Mouse (Mus musculus) gastrocnemius, postnatal 14 days (tissue): Measurements from ENCODE around the gene Chl1. TPM values are rescaled to one million over a fixed set of nuclear protein-coding genes. Genes with fewer than 3 reads are reported as not detected.

ENCODE experiments used
- DNase-seq: peaks from one replicate; pipeline ENCODE4 v3.0.0; 2021; ENCODE audit warnings: mixed read lengths
- intact Hi-C: fragments of 180-260 bp; cut with DNase I; formaldehyde crosslinking; loops from one replicate; pipeline ENCODE4 v1.15.1; 2025; ENCODE audit warnings: low total_unique reads
- total RNA-seq, 2 experiments: library from RNA; stranded (reverse); gene quantifications; 2 replicates each; pipeline ENCODE4 v1.2.3; 2021

Chl1 gene
- total RNA-seq, 2 experiments from 2014 or later = 1.1 to 1.3 TPM

- intact Hi-C loops = no loop called here
These were observed 22.7 kb downstream of the Chl1 start for GRCm38 (mm10) chr6:103533048-103533447.

GRCm38 (mm10) chr6:103534027-103534426, 23.6 kb downstream of the Chl1 start:
- DNase-seq = no peak
- intact Hi-C loops = no loop called here

More at GRCm38 (mm10) chr6:103533048-103533447, 22.7 kb downstream of the Chl1 start:
- DNase-seq = no peak

- intact Hi-C loops = no loop called here
These were observed 32.2 kb downstream of the Chl1 start for GRCm38 (mm10) chr6:103542576-103542975.

GRCm38 (mm10) chr6:103543753-103544152, 33.4 kb downstream of the Chl1 start:
- DNase-seq = no peak
- intact Hi-C loops = no loop called here

More at GRCm38 (mm10) chr6:103542576-103542975, 32.2 kb downstream of the Chl1 start:
- no peak for DNase-seq

DNA sequence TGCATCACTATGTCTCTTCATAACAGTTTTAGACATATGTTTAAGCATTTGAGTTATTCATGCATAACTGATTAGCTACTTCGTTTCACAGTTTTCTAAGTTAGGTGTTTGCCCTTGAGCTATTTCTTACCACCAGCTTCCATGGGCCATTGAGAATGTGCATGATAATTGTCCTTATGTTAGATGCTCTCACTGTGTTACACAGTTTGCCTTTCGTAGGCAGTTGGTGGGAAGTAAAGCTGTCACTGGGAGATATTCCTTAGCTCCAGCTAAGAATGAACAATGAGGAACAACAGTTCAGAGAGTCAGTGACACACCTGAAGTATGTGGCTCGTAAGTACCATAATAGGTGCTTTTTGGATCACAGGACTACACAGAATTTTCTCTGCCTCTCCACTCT, 35.9 kb downstream of the Chl1 start:
- intact Hi-C loops = no loop called here

DNA sequence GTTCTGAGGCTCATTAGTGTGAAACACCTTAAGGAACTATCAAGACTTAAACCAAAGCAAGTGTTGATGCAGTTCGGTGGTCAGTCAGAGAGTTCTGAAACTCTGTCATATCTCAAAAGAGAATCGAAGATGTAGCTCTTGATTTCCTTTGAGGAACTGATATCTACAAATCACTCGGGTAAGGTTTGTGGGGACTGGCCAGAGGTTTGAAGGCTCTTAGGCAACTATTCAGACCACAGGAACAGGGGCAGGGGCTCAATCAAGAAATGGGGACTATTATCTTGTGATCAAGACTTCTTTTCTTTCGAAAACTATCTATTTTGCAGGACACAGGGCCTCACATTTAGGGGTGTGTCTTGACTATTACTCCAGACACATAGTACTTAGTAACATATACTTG, 39.5 kb downstream of the Chl1 start:
- no peak for DNase-seq
- intact Hi-C loops = no loop called here

More for the DNA sequence above, 35.9 kb downstream of the Chl1 start:
- DNase-seq = no peak

DNA sequence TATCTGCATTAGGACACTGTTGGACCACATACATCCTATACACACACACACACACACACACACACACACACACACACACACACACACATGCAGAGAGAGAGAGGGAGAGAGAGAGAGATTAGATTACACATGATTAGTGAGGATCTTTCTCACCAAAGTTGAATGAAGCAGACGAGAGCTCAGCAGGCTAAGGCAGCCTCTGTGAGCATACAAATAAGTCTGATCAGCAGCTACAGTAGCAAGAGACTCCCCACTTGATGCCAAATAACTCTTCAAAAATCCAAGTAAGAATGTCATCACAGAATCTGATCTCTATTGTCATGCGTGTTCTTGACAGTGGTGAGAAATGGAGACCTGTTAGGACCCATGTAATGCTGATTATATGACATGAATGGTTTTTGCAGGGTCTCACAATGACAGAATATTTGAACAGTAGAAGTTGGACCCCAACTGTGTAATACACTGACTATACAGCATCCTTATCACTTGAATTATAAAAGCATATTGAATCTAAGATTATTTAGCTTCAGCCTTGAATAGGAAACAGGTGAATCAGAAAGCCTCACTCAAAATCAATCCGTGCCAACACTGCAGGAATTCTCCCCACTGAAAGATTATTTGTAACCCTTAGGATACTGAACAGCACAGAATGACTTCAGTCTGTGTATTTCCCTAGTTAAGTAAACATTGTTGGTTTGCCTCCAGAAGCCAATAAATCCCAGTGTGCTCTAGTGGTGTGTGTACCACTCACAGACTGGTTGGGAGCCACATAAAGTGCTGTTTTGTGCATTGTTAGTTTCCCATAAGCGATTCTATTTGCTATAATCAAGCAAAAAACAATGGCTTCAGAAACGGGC, 47.9 kb downstream of the Chl1 start:
- intact Hi-C loops = no loop called here
- DNase-seq = no peak

GRCm38 (mm10) chr6:103558894-103559225, 48.5 kb downstream of the Chl1 start:
- no peak for DNase-seq
- intact Hi-C loops = no loop called here

DNA sequence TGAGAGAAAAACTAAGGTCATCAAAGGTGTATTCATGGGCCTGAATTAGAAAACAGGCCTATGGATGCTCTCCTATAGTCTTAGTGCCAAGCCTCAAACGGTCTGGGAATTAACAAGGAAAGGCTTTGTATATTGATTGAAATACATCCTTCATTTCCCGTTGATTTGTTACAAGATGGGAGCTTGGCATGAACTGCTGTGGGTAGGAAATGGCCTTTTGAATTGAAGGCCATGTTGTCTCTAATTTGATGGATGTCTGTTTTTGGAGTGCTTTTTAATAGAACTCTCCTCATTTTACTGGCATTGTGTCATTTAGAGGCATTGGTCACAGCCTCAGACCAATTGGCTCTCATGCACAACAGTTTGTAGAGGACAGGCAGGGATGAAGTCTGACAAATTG, 49.0 kb downstream of the Chl1 start:
- no peak for DNase-seq
- intact Hi-C loops = no loop called here

GRCm38 (mm10) chr6:103564811-103565210, 54.4 kb downstream of the Chl1 start:
- no peak for DNase-seq
- intact Hi-C loops = no loop called here

GRCm38 (mm10) chr6:103567247-103567646, 56.9 kb downstream of the Chl1 start:
- no peak for DNase-seq
- intact Hi-C loops = no loop called here

- no peak for DNase-seq
- intact Hi-C loops = no loop called here
These were observed 62.3 kb downstream of the Chl1 start for GRCm38 (mm10) chr6:103572659-103573058.

- DNase-seq = no peak
- intact Hi-C loops = no loop called here
These were observed 73.8 kb downstream of the Chl1 start for GRCm38 (mm10) chr6:103584224-103584623.

DNA sequence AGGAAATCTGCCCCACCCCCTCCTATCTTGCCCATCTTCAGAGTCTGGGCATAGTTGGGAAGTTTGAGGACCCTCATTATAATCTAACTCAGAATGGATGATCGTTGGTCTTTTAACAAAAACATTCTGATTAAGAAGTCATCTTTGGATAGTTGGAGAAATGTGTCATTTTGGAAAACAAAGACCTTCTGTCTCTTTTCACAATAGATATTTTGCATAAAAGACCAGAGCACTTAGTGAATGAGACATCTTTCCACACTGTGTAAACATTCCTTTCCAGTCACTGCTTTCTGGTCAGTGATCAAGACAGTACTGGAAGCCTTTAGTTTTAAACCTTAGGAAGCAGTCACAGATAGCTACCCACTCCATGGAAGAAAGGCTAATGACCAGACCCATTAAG, 75.3 kb downstream of the Chl1 start:
- no peak for DNase-seq

DNA sequence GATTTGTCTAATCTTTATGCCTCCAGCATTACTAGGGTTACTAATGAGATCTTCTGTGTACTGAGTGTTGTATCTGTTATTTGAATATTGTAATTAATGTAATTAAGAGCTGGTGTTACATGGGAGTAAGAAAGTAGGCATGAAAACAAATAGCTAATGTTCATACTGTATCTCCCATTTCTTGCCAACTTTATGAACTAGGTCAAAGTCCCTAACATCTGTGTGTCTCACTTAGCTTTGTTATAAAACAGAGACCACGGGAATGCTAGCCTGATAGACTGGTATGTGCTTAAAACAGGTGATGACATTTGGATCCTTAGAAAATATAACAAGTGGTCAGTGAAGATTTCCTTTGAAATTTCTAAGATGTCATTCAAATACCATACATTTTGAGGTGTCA, 75.7 kb downstream of the Chl1 start:
- DNase-seq = no peak
- intact Hi-C loops = no loop called here

More for the DNA sequence above, 75.3 kb downstream of the Chl1 start:
- intact Hi-C loops = no loop called here

GRCm38 (mm10) chr6:103602070-103602469, 91.7 kb downstream of the Chl1 start:
- intact Hi-C loops = no loop called here
- DNase-seq = no peak

GRCm38 (mm10) chr6:103610656-103611055, 100.3 kb downstream of the Chl1 start:
- intact Hi-C loops = no loop called here
- DNase-seq = no peak

- no peak for DNase-seq
- intact Hi-C loops = no loop called here
These were observed 102.2 kb downstream of the Chl1 start for GRCm38 (mm10) chr6:103612626-103613025.

DNA sequence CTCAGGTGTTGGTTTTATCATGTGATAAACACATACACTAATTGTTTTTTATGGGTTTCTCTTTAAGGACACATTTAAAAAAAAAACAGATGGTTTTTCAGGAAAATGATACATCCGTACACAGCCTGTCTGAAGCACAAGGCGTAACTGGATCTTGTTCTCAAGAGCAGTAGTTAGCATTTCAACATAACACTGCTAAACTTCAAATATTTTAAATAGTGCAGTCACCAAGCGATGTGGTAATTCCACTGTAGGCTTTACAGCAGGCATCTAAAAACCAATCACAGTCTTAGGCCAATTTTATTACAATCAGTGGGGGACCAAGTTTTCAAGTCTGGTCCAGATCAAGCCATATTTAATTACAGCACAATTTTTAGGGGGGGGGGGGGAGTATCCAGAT, 103.3 kb downstream of the Chl1 start:
- DNase-seq = no peak
- intact Hi-C loops = no loop called here

- no peak for DNase-seq
- intact Hi-C loops = no loop called here
These were observed 105.7 kb downstream of the Chl1 start for GRCm38 (mm10) chr6:103615924-103616602.

DNA sequence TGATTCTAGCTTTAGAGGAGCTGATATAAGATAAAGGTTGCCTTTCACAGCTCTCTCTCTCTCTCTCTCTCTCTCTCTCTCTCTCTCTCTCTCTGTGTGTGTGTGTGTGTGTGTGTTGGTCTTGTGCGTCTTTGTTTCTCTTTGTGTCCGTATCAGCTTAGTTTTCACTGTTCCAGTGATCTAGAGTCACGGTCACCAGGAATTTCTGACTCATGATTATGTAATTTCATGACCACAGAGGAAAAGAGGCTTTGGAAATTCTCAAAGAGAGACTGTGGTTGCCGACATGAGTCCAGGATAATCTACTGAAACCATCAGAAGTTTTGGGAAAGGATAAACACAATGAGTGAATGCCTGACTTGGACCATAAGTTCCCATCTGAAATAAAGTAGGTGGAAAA, 110.5 kb downstream of the Chl1 start:
- DNase-seq = no peak
- intact Hi-C loops = no loop called here
